8 mouse cellular contexts compared by ENCODE assay signal in the genomic region with DNA sequence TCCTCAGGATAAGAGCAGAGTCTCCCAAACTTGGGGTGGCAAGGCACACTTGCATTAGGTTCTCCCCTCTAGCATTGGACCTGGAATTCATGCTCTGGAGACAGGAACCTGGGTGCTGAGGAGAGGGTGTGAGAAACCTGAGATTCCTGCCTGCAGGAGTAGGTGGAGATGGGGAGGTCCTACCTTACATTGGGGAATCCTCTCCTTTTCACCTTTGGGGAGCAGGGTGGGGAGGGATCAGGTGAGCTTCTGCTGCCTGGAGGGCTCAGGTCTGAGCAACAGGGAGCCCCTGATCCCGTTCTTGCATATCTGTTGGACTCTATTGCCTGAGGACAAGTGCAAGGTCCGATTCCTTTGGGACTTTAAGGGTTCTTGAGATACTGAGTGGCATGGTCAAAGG. TPM values are rescaled to one million over a fixed set of nuclear protein-coding genes. Genes with fewer than 3 reads are reported as not detected.
DNase-seq lines count a peak whose midpoint lies in the region; ATAC-seq lines count a peak whose summit lies in the region.

No protein-coding gene starts in this region.

- DNase-seq in heart, adult 18-20 months, result no peak
- no peak for DNase-seq in right cerebral cortex, postnatal 14 days
- no peak for DNase-seq in spleen, adult 18-20 months
- no peak for DNase-seq in lung, postnatal 14 days

- H3K9ac ChIP-seq in heart, embryonic 15.5 days, result 0 out of 2 replicates have a peak overlapping the region, but pooled peaks have one; percentile 53
- H3K9ac ChIP-seq in embryonic facial prominence, embryonic 12.5 days, result no peak overlapping the region
- 0 out of 2 replicates have a peak overlapping the region, but pooled peaks have one; percentile 31 for H3K9ac ChIP-seq in intestine, embryonic 15.5 days
- peak overlapping the region; percentile 16; the same call in 1 of the 2 replicates for H3K9ac ChIP-seq in midbrain, embryonic 16.5 days (ENCODE audit: low read depth, low read length)

- H3K36me3 ChIP-seq in heart, embryonic 15.5 days, result peaks cover 38% of the 10 kb centered on the region
- peaks cover 52% of the 10 kb centered on the region for H3K36me3 ChIP-seq in embryonic facial prominence, embryonic 12.5 days
- peaks cover 22% of the 10 kb centered on the region for H3K36me3 ChIP-seq in intestine, embryonic 15.5 days
- peaks cover 9% of the 10 kb centered on the region for H3K36me3 ChIP-seq in midbrain, embryonic 16.5 days (ENCODE audit: control insufficient read depth, insufficient read depth, low read length)

- H3K4me3 ChIP-seq in heart, embryonic 15.5 days, result 0 out of 2 replicates have a peak overlapping the region, but pooled peaks have one; percentile 49
- 0 out of 2 replicates have a peak overlapping the region, but pooled peaks have one; percentile 4 for H3K4me3 ChIP-seq in embryonic facial prominence, embryonic 12.5 days
- H3K4me3 ChIP-seq in intestine, embryonic 15.5 days (replicated peaks), result no peak overlapping the region
- no peak overlapping the region for H3K4me3 ChIP-seq in midbrain, embryonic 16.5 days (ENCODE audit: low read depth, low read length)

- ATAC-seq in heart, embryonic 15.5 days (replicated peaks; ENCODE audit: insufficient number of reproducible peaks, insufficient read depth, low FRiP score, low read depth), result no peak
- ATAC-seq in embryonic facial prominence, embryonic 12.5 days (ENCODE audit: insufficient number of reproducible peaks, insufficient read depth, low FRiP score, low TSS enrichment), result no peak
- ATAC-seq in intestine, embryonic 15.5 days, result no peak
- no peak for ATAC-seq in midbrain, embryonic 16.5 days

- H3K27me3 ChIP-seq in heart, embryonic 15.5 days, result no peaks in the 10 kb centered on the region
- H3K27me3 ChIP-seq in embryonic facial prominence, embryonic 12.5 days, result no peaks in the 10 kb centered on the region
- H3K27me3 ChIP-seq in intestine, embryonic 15.5 days (replicated peaks), result no peaks in the 10 kb centered on the region
- no peaks in the 10 kb centered on the region for H3K27me3 ChIP-seq in midbrain, embryonic 16.5 days (ENCODE audit: control insufficient read depth, insufficient read depth, low read depth, low read length)

- WGBS in heart, embryonic 15.5 days, result 66% methylated on average over 2 of the region's 2 CpGs
- WGBS in embryonic facial prominence, embryonic 12.5 days, result 77% methylated on average over 2 of the region's 2 CpGs
- WGBS in intestine, embryonic 15.5 days, result 83% methylated on average over 2 of the region's 2 CpGs
- 91% methylated on average over 2 of the region's 2 CpGs for WGBS in midbrain, embryonic 16.5 days

- peaks cover 29% of the 10 kb centered on the region for H3K4me1 ChIP-seq in heart, embryonic 15.5 days (replicated peaks)
- H3K4me1 ChIP-seq in embryonic facial prominence, embryonic 12.5 days, result peaks cover 18% of the 10 kb centered on the region; the same call in 1 of the 2 replicates
- H3K4me1 ChIP-seq in intestine, embryonic 15.5 days (replicated peaks), result peaks cover 9% of the 10 kb centered on the region; the same call in 1 of the 2 replicates
- H3K4me1 ChIP-seq in midbrain, embryonic 16.5 days (ENCODE audit: control insufficient read depth, insufficient read depth, low read length), result peaks cover 19% of the 10 kb centered on the region

- peak overlapping the region; percentile 82 for H3K4me2 ChIP-seq in heart, embryonic 15.5 days
- H3K4me2 ChIP-seq in embryonic facial prominence, embryonic 12.5 days (replicated peaks), result peak overlapping the region; percentile 50
- H3K4me2 ChIP-seq in intestine, embryonic 15.5 days (replicated peaks), result peak overlapping the region; percentile 70
- peak overlapping the region; percentile 74 for H3K4me2 ChIP-seq in midbrain, embryonic 16.5 days (ENCODE audit: low read length)

- peak overlapping the region; percentile 89 for H3K27ac ChIP-seq in heart, embryonic 15.5 days
- 0 out of 2 replicates have a peak overlapping the region, but pooled peaks have one; percentile 86 for H3K27ac ChIP-seq in embryonic facial prominence, embryonic 12.5 days
- peak overlapping the region; percentile 86; the same call in 1 of the 2 replicates for H3K27ac ChIP-seq in intestine, embryonic 15.5 days
- peak overlapping the region; percentile 92 for H3K27ac ChIP-seq in midbrain, embryonic 16.5 days (ENCODE audit: low read length)

- no peaks in the 10 kb centered on the region; the same call in 1 of the 2 replicates for H3K9me3 ChIP-seq in heart, embryonic 15.5 days (replicated peaks)
- peaks cover 15% of the 10 kb centered on the region for H3K9me3 ChIP-seq in embryonic facial prominence, embryonic 12.5 days
- H3K9me3 ChIP-seq in intestine, embryonic 15.5 days, result no peaks in the 10 kb centered on the region
- H3K9me3 ChIP-seq in midbrain, embryonic 16.5 days (replicated peaks; ENCODE audit: control insufficient read depth, low read length, poor library complexity, severe bottlenecking), result no peaks in the 10 kb centered on the region; the same call in 1 of the 2 replicates

RNA-seq across cellular contexts. Expression of gene Tomm40, which starts 1.6 kb away (rescaled TPM):
- 142 and 164 TPM in 2 replicates for polyA plus RNA-seq in heart, embryonic 15.5 days (2015; fragmentation: Nextera tagmentation; extraction: Ambion mirVana)
- total RNA-seq in heart, adult 18-20 months (2021), result 100 to 1,000 TPM in 1 of 2 experiments, 10 to 100 TPM in 1; 98.9 to 110 TPM
- polyA plus RNA-seq in embryonic facial prominence, embryonic 12.5 days (2016; fragmentation: Nextera tagmentation; extraction: Ambion mirVana), result 163 and 174 TPM in 2 replicates
- 208 and 215 TPM in 2 replicates for polyA plus RNA-seq in intestine, embryonic 15.5 days (2015; fragmentation: Nextera tagmentation; extraction: Ambion mirVana)
- polyA plus RNA-seq in midbrain, embryonic 16.5 days (2015; fragmentation: Nextera tagmentation; extraction: Ambion mirVana), result 113 and 118 TPM in 2 replicates

RNA-seq across cellular contexts. Expression of gene Apoe, which starts 17.8 kb away (rescaled TPM):
- 596 and 739 TPM in 2 replicates for polyA plus RNA-seq in heart, embryonic 15.5 days (2015; fragmentation: Nextera tagmentation; extraction: Ambion mirVana)
- 100 to 1,000 TPM; 270 to 319 TPM for total RNA-seq in heart, adult 18-20 months (2021)
- polyA plus RNA-seq in embryonic facial prominence, embryonic 12.5 days (2016; fragmentation: Nextera tagmentation; extraction: Ambion mirVana), result 200 and 220 TPM in 2 replicates
- polyA plus RNA-seq in intestine, embryonic 15.5 days (2015; fragmentation: Nextera tagmentation; extraction: Ambion mirVana), result 296 and 325 TPM in 2 replicates
- 350 and 686 TPM in 2 replicates for polyA plus RNA-seq in midbrain, embryonic 16.5 days (2015; fragmentation: Nextera tagmentation; extraction: Ambion mirVana)

RNA-seq across cellular contexts. Expression of gene Apoc1, which starts 24.4 kb away (rescaled TPM):
- 12.3 and 17.0 TPM in 2 replicates for polyA plus RNA-seq in heart, embryonic 15.5 days (2015; fragmentation: Nextera tagmentation; extraction: Ambion mirVana)
- total RNA-seq in heart, adult 18-20 months (2021), result 10 to 100 TPM in 1 of 2 experiments, under 1 TPM in 1; 0.57 to 19.5 TPM
- 6.1 and 6.4 TPM in 2 replicates for polyA plus RNA-seq in embryonic facial prominence, embryonic 12.5 days (2016; fragmentation: Nextera tagmentation; extraction: Ambion mirVana)
- 27.1 and 34.7 TPM in 2 replicates for polyA plus RNA-seq in intestine, embryonic 15.5 days (2015; fragmentation: Nextera tagmentation; extraction: Ambion mirVana)
- 0.96 and 1.0 TPM in 2 replicates for polyA plus RNA-seq in midbrain, embryonic 16.5 days (2015; fragmentation: Nextera tagmentation; extraction: Ambion mirVana)

RNA-seq across cellular contexts. Expression of gene Nectin2, which starts 33.5 kb away (rescaled TPM):
- 66.5 and 81.4 TPM in 2 replicates for polyA plus RNA-seq in heart, embryonic 15.5 days (2015; fragmentation: Nextera tagmentation; extraction: Ambion mirVana)
- 10 to 100 TPM; 28.5 to 30.0 TPM for total RNA-seq in heart, adult 18-20 months (2021)
- polyA plus RNA-seq in embryonic facial prominence, embryonic 12.5 days (2016; fragmentation: Nextera tagmentation; extraction: Ambion mirVana), result 95.3 and 97.6 TPM in 2 replicates
- 148 and 154 TPM in 2 replicates for polyA plus RNA-seq in intestine, embryonic 15.5 days (2015; fragmentation: Nextera tagmentation; extraction: Ambion mirVana)
- polyA plus RNA-seq in midbrain, embryonic 16.5 days (2015; fragmentation: Nextera tagmentation; extraction: Ambion mirVana), result 55.3 and 56.7 TPM in 2 replicates

RNA-seq across cellular contexts. Expression of gene Apoc4, which starts 35.5 kb away (rescaled TPM):
- polyA plus RNA-seq in heart, embryonic 15.5 days (2015; fragmentation: Nextera tagmentation; extraction: Ambion mirVana), result 0.34 and 2.5 TPM in 2 replicates
- total RNA-seq in heart, adult 18-20 months (2021), result not detected
- not detected in 2 replicates for polyA plus RNA-seq in embryonic facial prominence, embryonic 12.5 days (2016; fragmentation: Nextera tagmentation; extraction: Ambion mirVana)
- polyA plus RNA-seq in intestine, embryonic 15.5 days (2015; fragmentation: Nextera tagmentation; extraction: Ambion mirVana), result 4.7 and 7.0 TPM in 2 replicates
- not detected in 2 replicates for polyA plus RNA-seq in midbrain, embryonic 16.5 days (2015; fragmentation: Nextera tagmentation; extraction: Ambion mirVana)

Comparison
In these comparisons a context has a peak if more than half of its experiments do, and no peak if none do; other contexts are left out.
1. H3K4me3 ChIP-seq: peak in heart, embryonic 15.5 days (single experiment) and embryonic facial prominence, embryonic 12.5 days (single experiment); none in intestine, embryonic 15.5 days (single experiment) and midbrain, embryonic 16.5 days (single experiment).
2. Peak in every context shown above with its lines, with median percentiles within 50 percentile points of each other: H3K27ac ChIP-seq and H3K4me2 ChIP-seq.